Mouse (Mus musculus) lung, adult 2 months (tissue): ENCODE data around the gene Stim1.

Source experiments
- CTCF ChIP-seq: fragments of 200-500 bp; IDR thresholded peaks from 2 replicates; pipeline ENCODE4 v1.5.1; 2011; ENCODE audit warnings: mild to moderate bottlenecking, low read length, control low read depth; ENCODE audit not compliant: insufficient read depth
- POLR2A ChIP-seq: fragments of 200-500 bp; IDR thresholded peaks from 2 replicates; pipeline ENCODE4 v1.6.1; 2011; ENCODE audit warnings: low read depth, mild to moderate bottlenecking, control low read depth, low read length, borderline replicate concordance; ENCODE audit errors: extremely low read depth

GRCm38 (mm10) chr7:102446438-102446837, 178.8 kb downstream of the Stim1 start:
- TF ChIP-seq CTCF: no peak
- TF ChIP-seq POLR2A: no peak
